Mouse (Mus musculus) intestine, embryonic 16.5 days (tissue): ENCODE measurements around the gene Stoml3. TPM values are rescaled to one million over a fixed set of nuclear protein-coding genes. Genes with fewer than 3 reads are reported as not detected.

Experiments used
- ATAC-seq: fragments of 200-750 bp; cut with Nextera tagmentation; 2 replicates; pipeline ENCODE4 v1.8.0; 2017; ENCODE audit warnings: moderate TSS enrichment, moderate library complexity
- H3K27ac ChIP-seq: fragments of 300-500 bp; sonication (generic); 2 replicates; pipeline ENCODE4 v1.5.1; 2014; ENCODE audit warnings: mild to moderate bottlenecking, low read length
- H3K27me3 ChIP-seq: fragments of 300-500 bp; sonication (generic); replicated peaks from 2 replicates; pipeline ENCODE4 v1.6.1; 2014; ENCODE audit warnings: low read length, control low read depth, mixed read lengths; ENCODE audit not compliant: control insufficient read depth, insufficient read depth
- H3K36me3 ChIP-seq: fragments of 300-500 bp; sonication (generic); 2 replicates; pipeline ENCODE4 v1.6.1; 2014; ENCODE audit warnings: low read length, control low read depth; ENCODE audit not compliant: control insufficient read depth, insufficient read depth
- H3K4me1 ChIP-seq: fragments of 300-500 bp; sonication (generic); 2 replicates; pipeline ENCODE4 v1.6.1; 2014; ENCODE audit warnings: low read length, control low read depth, mixed read lengths; ENCODE audit not compliant: control insufficient read depth, insufficient read depth
- H3K4me2 ChIP-seq: fragments of 300-500 bp; sonication (generic); 2 replicates; pipeline ENCODE4 v1.6.1; 2014; ENCODE audit warnings: low read depth, low read length, control low read depth
- H3K4me3 ChIP-seq: fragments of 300-500 bp; sonication (generic); 2 replicates; pipeline ENCODE4 v1.5.1; 2014; ENCODE audit warnings: mild to moderate bottlenecking, low read length
- H3K9ac ChIP-seq: fragments of 300-500 bp; sonication (generic); 2 replicates; pipeline ENCODE4 v1.6.1; 2014; ENCODE audit warnings: low read depth, low read length
- H3K9me3 ChIP-seq: fragments of 300-500 bp; sonication (generic); 2 replicates; pipeline ENCODE4 v1.6.1; 2016; ENCODE audit warnings: low read length, control low read depth; ENCODE audit not compliant: control insufficient read depth
- WGBS: fragments of 180-500 bp; shearing (Covaris S2); extraction: QIAGEN DNeasy Blood & Tissue Kit; methylation state at CpG from one replicate; pipeline ENCODE4 v1.1.7; 2014; 5-methylcytosine and 5-hydroxymethylcytosine counted together
- polyA plus RNA-seq: library from polyadenylated mRNA; unstranded; fragments of >200 nt; fragmentation: Nextera tagmentation; extraction: Ambion mirVana; gene quantifications from 2 replicates; pipeline ENCODE4 v1.2.1, GENCODE M21; 2015

The Stoml3 gene
- polyA plus RNA-seq, 1 experiment from 2014 or later = not detected

GRCm38 (mm10) chr3:53555031-53555952, 66.8 kb downstream of the Stoml3 start:
- Histone ChIP-seq H3K27me3 (no peaks in the 10 kb centered on the region), H3K9me3 (no peaks in the 10 kb centered on the region), H3K27ac (peak overlapping the region; percentile 38; the same call in 1 of the 2 replicates), H3K4me3 (no peak overlapping the region), H3K4me2 (no peak overlapping the region), H3K36me3 (no peaks in the 10 kb centered on the region), H3K9ac (no peak overlapping the region), H3K4me1 (peaks cover 12% of the 10 kb centered on the region)
- ATAC-seq = peak; percentile 55
- 35% methylated on average over 10 of the region's 10 CpGs for WGBS

- ATAC-seq = peak; percentile 19; the same call in 1 of the 2 replicates
- Histone ChIP-seq H3K4me3 (no peak overlapping the region), H3K4me2 (no peak overlapping the region), H3K27ac (peak overlapping the region; percentile 58), H3K9ac (no peak overlapping the region), H3K36me3 (no peaks in the 10 kb centered on the region), H3K9me3 (no peaks in the 10 kb centered on the region), H3K27me3 (no peaks in the 10 kb centered on the region), H3K4me1 (peaks cover 12% of the 10 kb centered on the region)
- WGBS = 63% methylated on average over 16 of the region's 16 CpGs
Observed at GRCm38 (mm10) chr3:53557388-53558214, 69.1 kb downstream of the Stoml3 start.

Other genes starting within 250 kb of the Stoml3 start
- gene Nhlrc3, start 25.3 kb upstream of the Stoml3 start, polyA plus RNA-seq = 19.3 and 23.0 TPM in 2 replicates
- gene Proser1, start 25.0 kb upstream of the Stoml3 start, polyA plus RNA-seq = 10.1 and 10.7 TPM in 2 replicates
- 5.3 and 5.7 TPM in 2 replicates for gene Frem2, start 168.7 kb downstream of the Stoml3 start, polyA plus RNA-seq